ENCODE assay signal across 23 mouse cellular contexts in the genomic region with DNA sequence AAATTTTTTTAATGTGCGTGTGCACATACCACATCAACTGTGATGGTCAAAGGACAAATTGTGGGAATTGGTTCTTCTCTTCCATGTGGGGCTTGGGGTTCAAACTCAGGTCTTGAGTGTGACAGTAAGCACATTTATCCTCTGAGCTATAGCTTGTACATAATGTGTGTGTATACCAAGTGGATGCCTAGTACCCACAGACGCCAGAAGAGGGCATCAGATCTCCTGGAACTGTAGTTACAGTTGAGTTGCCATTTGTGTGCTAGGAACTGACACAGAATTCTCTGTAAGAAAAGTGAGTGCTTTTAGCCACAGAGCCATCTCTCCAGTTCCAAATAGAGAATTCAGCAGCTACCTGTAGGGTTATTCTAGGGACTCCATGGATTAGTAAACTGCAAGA. TPM values are rescaled to one million over a fixed set of nuclear protein-coding genes. Genes with fewer than 3 reads are reported as not detected.
DNase-seq lines count a peak whose midpoint lies in the region; ATAC-seq and TF ChIP-seq lines count a peak whose summit lies in the region.
"Had no signal": no experiment of that assay in that cellular context is flagged by ENCODE, and none has a peak within 500 bp of the region (broad histone marks: within the 10 kb centered on the region; RNA-seq: fewer than 3 reads in every experiment).

No protein-coding gene starts in this region.

- TF ChIP-seq POLR2A in MEL (IDR thresholded peaks at IDR 0.05; ENCODE audit: control insufficient read depth in 1 of 2, insufficient read depth in 1 of 2, low read depth in 1 of 2, low read length in 2 of 2, poor library complexity in 1 of 2) = no peak

- H3K79me2 ChIP-seq in MEL (ENCODE audit: control insufficient read depth, insufficient read depth, low read length, poor library complexity) = no peaks in the 10 kb centered on the region

- no peaks in the 10 kb centered on the region for H3K4me1 ChIP-seq in lung, postnatal 0 days (ENCODE audit: insufficient read depth, low read depth, low read length)
- no peaks in the 10 kb centered on the region for H3K4me1 ChIP-seq in MEL (ENCODE audit: control insufficient read depth in 1 of 2, insufficient read depth in 2 of 2, low read length in 2 of 2)
- H3K4me1 ChIP-seq: forebrain, embryonic 10.5 days; kidney, embryonic 15.5 days; neural tube, embryonic 15.5 days had no signal

- H3K9me3 ChIP-seq in lung, postnatal 0 days (ENCODE audit: low read length) = no peaks in the 10 kb centered on the region
- H3K9me3 ChIP-seq in MEL (replicated peaks; ENCODE audit: insufficient read depth, low read length) = no peaks in the 10 kb centered on the region
- H3K9me3 ChIP-seq: forebrain, embryonic 10.5 days; kidney, embryonic 15.5 days; neural tube, embryonic 15.5 days had no signal

- H3K27ac ChIP-seq in lung, postnatal 0 days (ENCODE audit: low read length) = no peak overlapping the region
- H3K27ac ChIP-seq in MEL (ENCODE audit: control insufficient read depth, low read depth, low read length) = no peak overlapping the region
- H3K27ac ChIP-seq: forebrain, embryonic 10.5 days; heart, adult 2 months; kidney, embryonic 15.5 days; neural tube, embryonic 15.5 days; stomach, postnatal 0 days had no signal

- TF ChIP-seq EP300 in lung, postnatal 0 days (IDR thresholded peaks at IDR 0.05) = no peak
- TF ChIP-seq EP300 in MEL (IDR thresholded peaks at IDR 0.05; ENCODE audit: low read depth in 1 of 2, low read length in 2 of 2) = no peak

- H3K9ac ChIP-seq in lung, postnatal 0 days (replicated peaks; ENCODE audit: low read depth) = no peak overlapping the region
- no peak overlapping the region for H3K9ac ChIP-seq in MEL (ENCODE audit: control insufficient read depth, low read depth, low read length, poor library complexity, severe bottlenecking)
- H3K9ac ChIP-seq: kidney, embryonic 15.5 days; neural tube, embryonic 15.5 days had no signal

- peak; percentile 10 for DNase-seq in embryo, embryonic 10 days (ENCODE audit: low spot score)
- no peak for DNase-seq in embryo, embryonic 9.5 days (ENCODE audit: extremely low spot score)
- DNase-seq in lung, postnatal 0 days (ENCODE audit: low spot score) = no peak
- DNase-seq in lung, postnatal 10 days = no peak
- peak; percentile 53 for DNase-seq in MEL (ENCODE audit: low read depth, low spot score)
- DNase-seq in B cell, adult 2 months = no peak
- DNase-seq in adrenal gland, adult 2 months = no peak
- DNase-seq: adrenal gland, adult 8-10 months; cerebellum, adult 9-11 months; heart, adult 2 months; heart, postnatal 10 days; lung, postnatal 4 days had no signal

- peak; percentile 10; the same call in 1 of the 2 replicates for TF ChIP-seq RAD21 in MEL (IDR thresholded peaks at IDR 0.05; ENCODE audit: low read depth, low read length)

- H3K4me3 ChIP-seq in lung, postnatal 0 days (ENCODE audit: low read depth, low read length) = no peak overlapping the region
- H3K4me3 ChIP-seq in MEL (ENCODE audit: control insufficient read depth in 1 of 2, insufficient read depth in 1 of 2, low read depth in 2 of 2, low read length in 2 of 2) = no peak overlapping the region
- H3K4me3 ChIP-seq: forebrain, embryonic 10.5 days; heart, adult 2 months; kidney, embryonic 15.5 days; neural tube, embryonic 15.5 days had no signal

- H3K36me3 ChIP-seq in lung, postnatal 0 days (ENCODE audit: insufficient read depth, low read length) = peaks cover 12% of the 10 kb centered on the region; the same call in 1 of the 2 replicates
- peaks cover 0 to 54% of the 10 kb centered on the region in 2 experiments; a peak in 2 of 4 replicates for H3K36me3 ChIP-seq in MEL (ENCODE audit: control insufficient read depth in 1 of 2, insufficient read depth in 2 of 2, low read length in 2 of 2)

- no peak overlapping the region for H3K4me2 ChIP-seq in lung, postnatal 0 days (replicated peaks; ENCODE audit: low read depth, low read length)
- H3K4me2 ChIP-seq: kidney, embryonic 15.5 days; neural tube, embryonic 15.5 days had no signal

- WGBS in lung, postnatal 0 days = 80% methylated on average over 2 of the region's 2 CpGs

- no peak for ATAC-seq in lung, postnatal 0 days
- peak; percentile 57; the same call in 1 of the 2 replicates for ATAC-seq in megakaryocyte-erythroid progenitor cell, adult 5-6 weeks (replicated peaks; ENCODE audit: low FRiP score, low TSS enrichment, poor library complexity, severe bottlenecking)
- ATAC-seq: hindbrain, embryonic 16.5 days had no signal

- peak; percentile 32 for TF ChIP-seq CTCF in lung, postnatal 0 days (IDR thresholded peaks at IDR 0.05)
- peak; percentile 17 to 29 (median 23); a peak in 2 of 6 replicates for TF ChIP-seq CTCF in MEL (IDR thresholded peaks at IDR 0.05 in 2 of 3, conservative IDR thresholded peaks at IDR 0.05 in 1 of 3; ENCODE audit: control insufficient read depth in 1 of 3, insufficient read depth in 1 of 3, low read depth in 2 of 3, low read length in 3 of 3, poor library complexity in 1 of 3, severe bottlenecking in 1 of 3)

- H3K27me3 ChIP-seq in lung, postnatal 0 days (replicated peaks; ENCODE audit: insufficient read depth, low read length) = no peaks in the 10 kb centered on the region
- no peaks in the 10 kb centered on the region for H3K27me3 ChIP-seq in MEL (ENCODE audit: control insufficient read depth in 1 of 2, insufficient read depth in 2 of 2, low read length in 2 of 2)
- H3K27me3 ChIP-seq: kidney, embryonic 15.5 days; neural tube, embryonic 15.5 days had no signal

TF ChIP-seq in MEL, 35 proteins besides CTCF, POLR2A, EP300 and RAD21:
- TF ChIP-seq SMC3 (IDR thresholded peaks at IDR 0.05; ENCODE audit: low read depth, low read length) (peak; percentile 31; the same call in 1 of the 2 replicates), HCFC1 (IDR thresholded peaks at IDR 0.05; ENCODE audit: low read depth, low read length) (no peak)

RNA-seq across cellular contexts. Expression of gene Gm17374, which starts 26.3 kb away (rescaled TPM):
- polyA plus RNA-seq in lung, postnatal 0 days (2015; fragmentation: Nextera tagmentation; extraction: Ambion mirVana) = not detected in 2 replicates
- total RNA-seq in MEL (2012; rRNA removed) = not detected in 2 replicates
- polyA plus RNA-seq in MEL (2012; ENCODE audit: insufficient read depth in 1 of 2, insufficient read length in 2 of 2, low read depth in 1 of 2, low replicate concordance in 2 of 2, missing spikeins in 1 of 2) = not detected
- not detected in 2 replicates for total RNA-seq in megakaryocyte-erythroid progenitor cell, adult 5-6 weeks (2014; fragmentation: Nextera tagmentation)
- total RNA-seq in megakaryocyte-erythroid progenitor cell, adult 5-6 weeks (2017) = not detected in 2 replicates
- total RNA-seq in adrenal gland, adult 2 months (2021) = not detected
- polyA plus RNA-seq in adrenal gland, adult 2 months (2012; rRNA removed) = not detected in 2 replicates
- total RNA-seq: adrenal gland, adult 8-10 months; heart, adult 2 months; heart, postnatal 10 days; layer of hippocampus, adult 8-10 months; left cerebral cortex, postnatal 10 days; liver, adult 2 months had no signal
- polyA plus RNA-seq: C2C12; embryonic facial prominence, embryonic 11.5 days; forebrain, embryonic 10.5 days; heart, adult 2 months; hindbrain, embryonic 16.5 days; kidney, embryonic 15.5 days; liver, adult 2 months; neural tube, embryonic 15.5 days; stomach, postnatal 0 days had no signal

RNA-seq across cellular contexts. Expression of gene Esf1, which starts 44.8 kb away (rescaled TPM):
- polyA plus RNA-seq in lung, postnatal 0 days (2015; fragmentation: Nextera tagmentation; extraction: Ambion mirVana) = 12.1 and 15.1 TPM in 2 replicates
- 25.8 and 27.7 TPM in 2 replicates for total RNA-seq in MEL (2012; rRNA removed)
- polyA plus RNA-seq in MEL (2012; ENCODE audit: insufficient read depth in 1 of 2, insufficient read length in 2 of 2, low read depth in 1 of 2, low replicate concordance in 2 of 2, missing spikeins in 1 of 2) = 10 to 100 TPM in 1 of 2 experiments, not detected in 1; 31.0 TPM
- total RNA-seq in megakaryocyte-erythroid progenitor cell, adult 5-6 weeks (2014; fragmentation: Nextera tagmentation) = 47.0 and 53.4 TPM in 2 replicates
- total RNA-seq in megakaryocyte-erythroid progenitor cell, adult 5-6 weeks (2017) = 103 and 156 TPM in 2 replicates
- total RNA-seq in adrenal gland, adult 2 months (2021) = 10 to 100 TPM; 22.6 to 23.9 TPM
- 0.09 and 0.24 TPM in 2 replicates for polyA plus RNA-seq in adrenal gland, adult 2 months (2012; rRNA removed)

RNA-seq across cellular contexts. Expression of gene Ndufaf5, which starts 44.9 kb away (rescaled TPM):
- polyA plus RNA-seq in lung, postnatal 0 days (2015; fragmentation: Nextera tagmentation; extraction: Ambion mirVana) = 9.2 and 9.4 TPM in 2 replicates
- total RNA-seq in MEL (2012; rRNA removed) = 17.1 and 19.6 TPM in 2 replicates
- polyA plus RNA-seq in MEL (2012; ENCODE audit: insufficient read depth in 1 of 2, insufficient read length in 2 of 2, low read depth in 1 of 2, low replicate concordance in 2 of 2, missing spikeins in 1 of 2) = 10 to 100 TPM in 1 of 2 experiments, not detected in 1; 21.1 TPM
- total RNA-seq in megakaryocyte-erythroid progenitor cell, adult 5-6 weeks (2014; fragmentation: Nextera tagmentation) = 9.7 and 23.7 TPM in 2 replicates
- 22.4 and 30.5 TPM in 2 replicates for total RNA-seq in megakaryocyte-erythroid progenitor cell, adult 5-6 weeks (2017)
- total RNA-seq in adrenal gland, adult 2 months (2021) = 10 to 100 TPM; 22.1 to 27.1 TPM
- 2.2 and 3.3 TPM in 2 replicates for polyA plus RNA-seq in adrenal gland, adult 2 months (2012; rRNA removed)

RNA-seq across cellular contexts. Expression of gene Tasp1, which starts 58.9 kb away (rescaled TPM):
- polyA plus RNA-seq in lung, postnatal 0 days (2015; fragmentation: Nextera tagmentation; extraction: Ambion mirVana) = 13.1 and 13.3 TPM in 2 replicates
- 31.1 and 31.5 TPM in 2 replicates for total RNA-seq in MEL (2012; rRNA removed)
- 10 to 100 TPM in 1 of 2 experiments, not detected in 1; 17.0 TPM for polyA plus RNA-seq in MEL (2012; ENCODE audit: insufficient read depth in 1 of 2, insufficient read length in 2 of 2, low read depth in 1 of 2, low replicate concordance in 2 of 2, missing spikeins in 1 of 2)
- 15.2 and 29.6 TPM in 2 replicates for total RNA-seq in megakaryocyte-erythroid progenitor cell, adult 5-6 weeks (2014; fragmentation: Nextera tagmentation)
- 17.9 and 21.4 TPM in 2 replicates for total RNA-seq in megakaryocyte-erythroid progenitor cell, adult 5-6 weeks (2017)
- 10 to 100 TPM in 1 of 2 experiments, 1 to 10 TPM in 1; 7.3 to 11.5 TPM for total RNA-seq in adrenal gland, adult 2 months (2021)
- 3.4 and 4.0 TPM in 2 replicates for polyA plus RNA-seq in adrenal gland, adult 2 months (2012; rRNA removed)

Comparison
In these comparisons a context has a peak if more than half of its experiments do, and no peak if none do; other contexts are left out.
1. DNase-seq: peak in embryo, embryonic 10 days (single experiment) and MEL (single experiment); none in embryo, embryonic 9.5 days (single experiment), lung, postnatal 0 days (single experiment), lung, postnatal 10 days (single experiment), B cell, adult 2 months (0 of 2) and adrenal gland, adult 2 months (single experiment).